Mouse (Mus musculus): ENCODE results near the gene Sde2. TPM values are rescaled to one million over a fixed set of nuclear protein-coding genes. Genes with fewer than 3 reads are reported as not detected.

Sde2 gene
- polyA plus RNA-seq (2015; fragmentation: Illumina TruSeq; extraction: RNeasy Lipid Tissue Mini Kit (QIAGEN cat#74804); ENCODE audit: insufficient read depth, low replicate concordance) = 26.7 TPM

GRCm38 (mm10) chr1:180850316-180851270, at the start of gene Sde2:
Sde2 (plus strand) TSS chr1:180851127.

GRCm38 (mm10) chr1:180813885-180814740, 36.8 kb upstream of the Sde2 start, which contains the start of gene H3f3a:
H3f3a (minus strand) TSS chr1:180813943.

GRCm38 (mm10) chr1:180892808-180893207, 41.9 kb downstream of the Sde2 start, which contains the start of gene Lefty2:
Lefty2 (plus strand) TSS chr1:180893108.

GRCm38 (mm10) chr1:180904039-180904814, 53.3 kb downstream of the Sde2 start, which contains the start of gene Pycr2:
Pycr2 (plus strand) TSS chr1:180904293.

Other genes with a start within 250 kb of the Sde2 start
- gene Lin9, start 210.0 kb upstream of the Sde2 start, polyA plus RNA-seq (2015; fragmentation: Illumina TruSeq; extraction: RNeasy Lipid Tissue Mini Kit (QIAGEN cat#74804); ENCODE audit: insufficient read depth, low replicate concordance) = 16.4 TPM
- not detected for gene Mixl1, start 154.1 kb upstream of the Sde2 start, polyA plus RNA-seq (2015; fragmentation: Illumina TruSeq; extraction: RNeasy Lipid Tissue Mini Kit (QIAGEN cat#74804); ENCODE audit: insufficient read depth, low replicate concordance)
- gene Acbd3, start 125.1 kb upstream of the Sde2 start, polyA plus RNA-seq (2015; fragmentation: Illumina TruSeq; extraction: RNeasy Lipid Tissue Mini Kit (QIAGEN cat#74804); ENCODE audit: insufficient read depth, low replicate concordance) = 53.1 TPM
- 1,813 TPM for gene H3f3a, start 37.2 kb upstream of the Sde2 start, polyA plus RNA-seq (2015; fragmentation: Illumina TruSeq; extraction: RNeasy Lipid Tissue Mini Kit (QIAGEN cat#74804); ENCODE audit: insufficient read depth, low replicate concordance)
- not detected for gene Lefty2, start 42.0 kb downstream of the Sde2 start, polyA plus RNA-seq (2015; fragmentation: Illumina TruSeq; extraction: RNeasy Lipid Tissue Mini Kit (QIAGEN cat#74804); ENCODE audit: insufficient read depth, low replicate concordance)
- 11.0 TPM for gene Pycr2, start 53.2 kb downstream of the Sde2 start, polyA plus RNA-seq (2015; fragmentation: Illumina TruSeq; extraction: RNeasy Lipid Tissue Mini Kit (QIAGEN cat#74804); ENCODE audit: insufficient read depth, low replicate concordance)
- gene Lefty1, start 83.9 kb downstream of the Sde2 start, polyA plus RNA-seq (2015; fragmentation: Illumina TruSeq; extraction: RNeasy Lipid Tissue Mini Kit (QIAGEN cat#74804); ENCODE audit: insufficient read depth, low replicate concordance) = 1.9 TPM
- 31.9 TPM for gene Tmem63a, start 91.2 kb downstream of the Sde2 start, polyA plus RNA-seq (2015; fragmentation: Illumina TruSeq; extraction: RNeasy Lipid Tissue Mini Kit (QIAGEN cat#74804); ENCODE audit: insufficient read depth, low replicate concordance)
- 112 TPM for gene Ephx1, start 169.8 kb downstream of the Sde2 start, polyA plus RNA-seq (2015; fragmentation: Illumina TruSeq; extraction: RNeasy Lipid Tissue Mini Kit (QIAGEN cat#74804); ENCODE audit: insufficient read depth, low replicate concordance)
- gene 9130409I23Rik, start 200.1 kb downstream of the Sde2 start, polyA plus RNA-seq (2015; fragmentation: Illumina TruSeq; extraction: RNeasy Lipid Tissue Mini Kit (QIAGEN cat#74804); ENCODE audit: insufficient read depth, low replicate concordance) = not detected